Mouse (Mus musculus): Measurements from ENCODE around the gene Snai3. TPM values are rescaled to one million over a fixed set of nuclear protein-coding genes. Genes with fewer than 3 reads are reported as not detected.

Snai3 gene
- polyA plus RNA-seq, 1 experiment from 2014 or later, result 0.36 TPM

Small RNAs within 50 kb of the gene (microRNA-seq; reads per million reads assigned to microRNA genes)
- gene Gm24366, result not detected

Other genes with a start within 250 kb of the Snai3 start
- 27.6 and 28.4 TPM in 2 replicates for gene Zfpm1, start 178.6 kb downstream of the Snai3 start, polyA plus RNA-seq (2016; fragmentation: Nextera tagmentation; extraction: Ambion mirVana)
- gene Trhr2, start 100.0 kb downstream of the Snai3 start, polyA plus RNA-seq (2016; fragmentation: Nextera tagmentation; extraction: Ambion mirVana), result not detected in 2 replicates
- 48.7 and 49.1 TPM in 2 replicates for gene Zc3h18, start 84.1 kb downstream of the Snai3 start, polyA plus RNA-seq (2016; fragmentation: Nextera tagmentation; extraction: Ambion mirVana)
- not detected in 2 replicates for gene Il17c, start 38.7 kb downstream of the Snai3 start, polyA plus RNA-seq (2016; fragmentation: Nextera tagmentation; extraction: Ambion mirVana)
- 149 and 160 TPM in 2 replicates for gene Cyba, start 27.8 kb downstream of the Snai3 start, polyA plus RNA-seq (2016; fragmentation: Nextera tagmentation; extraction: Ambion mirVana)
- 29.3 and 31.4 TPM in 2 replicates for gene Mvd, start 17.3 kb downstream of the Snai3 start, polyA plus RNA-seq (2016; fragmentation: Nextera tagmentation; extraction: Ambion mirVana)
- gene Rnf166, start 15.3 kb upstream of the Snai3 start, polyA plus RNA-seq (2016; fragmentation: Nextera tagmentation; extraction: Ambion mirVana), result 16.6 and 17.3 TPM in 2 replicates
- 37.1 and 38.7 TPM in 2 replicates for gene Ctu2, start 15.4 kb upstream of the Snai3 start, polyA plus RNA-seq (2016; fragmentation: Nextera tagmentation; extraction: Ambion mirVana)
- 21.7 and 24.4 TPM in 2 replicates for gene Piezo1, start 90.6 kb upstream of the Snai3 start, polyA plus RNA-seq (2016; fragmentation: Nextera tagmentation; extraction: Ambion mirVana)
- 65.7 and 66.8 TPM in 2 replicates for gene Cdt1, start 107.3 kb upstream of the Snai3 start, polyA plus RNA-seq (2016; fragmentation: Nextera tagmentation; extraction: Ambion mirVana)
- gene Aprt, start 116.2 kb upstream of the Snai3 start, polyA plus RNA-seq (2016; fragmentation: Nextera tagmentation; extraction: Ambion mirVana), result 226 and 253 TPM in 2 replicates
- 4.6 TPM in 2 replicates for gene Galns, start 150.7 kb upstream of the Snai3 start, polyA plus RNA-seq (2016; fragmentation: Nextera tagmentation; extraction: Ambion mirVana)
- gene Trappc2l, start 150.9 kb upstream of the Snai3 start, polyA plus RNA-seq (2016; fragmentation: Nextera tagmentation; extraction: Ambion mirVana), result 27.2 and 30.0 TPM in 2 replicates
- gene Pabpn1l, start 162.0 kb upstream of the Snai3 start, polyA plus RNA-seq (2016; fragmentation: Nextera tagmentation; extraction: Ambion mirVana), result not detected in 2 replicates
- 7.7 and 8.0 TPM in 2 replicates for gene Cbfa2t3, start 238.4 kb upstream of the Snai3 start, polyA plus RNA-seq (2016; fragmentation: Nextera tagmentation; extraction: Ambion mirVana)

Data from liver, embryonic 12.5 days (tissue).